ENCODE assay signal across 2 mouse cellular contexts in genomic region chr10:128613820-128614219, GRCm38 (mm10). TPM values are rescaled to one million over a fixed set of nuclear protein-coding genes. Genes with fewer than 3 reads are reported as not detected.
DNase-seq lines count a peak whose midpoint lies in the region; TF ChIP-seq lines count a peak whose summit lies in the region.
"Not testable (repeated sequence)": the region's sequence is repeated elsewhere in the genome, so short reads cannot be mapped to it uniquely, and the experiment has no call there.

No protein-coding gene starts in this region.

- TF ChIP-seq POLR2A in MEL (IDR thresholded peaks at IDR 0.05; ENCODE audit: control insufficient read depth in 1 of 2, insufficient read depth in 1 of 2, low read depth in 1 of 2, low read length in 2 of 2, poor library complexity in 1 of 2); small intestine, adult 2 months (IDR thresholded peaks at IDR 0.05; ENCODE audit: low read depth, low read length): not testable (repeated sequence)

- not testable (repeated sequence) for TF ChIP-seq EP300 in MEL (IDR thresholded peaks at IDR 0.05; ENCODE audit: low read depth in 1 of 2, low read length in 2 of 2)

- WGBS in small intestine, adult 2 months, result 24% methylated on average over 4 of the region's 4 CpGs

- not testable (repeated sequence) for TF ChIP-seq CTCF in MEL (IDR thresholded peaks at IDR 0.05 in 2 of 3, conservative IDR thresholded peaks at IDR 0.05 in 1 of 3; ENCODE audit: control insufficient read depth in 1 of 3, insufficient read depth in 1 of 3, low read depth in 2 of 3, low read length in 3 of 3, poor library complexity in 1 of 3, severe bottlenecking in 1 of 3); small intestine, adult 2 months (IDR thresholded peaks at IDR 0.05; ENCODE audit: extremely low read depth, insufficient read length, insufficient replicate concordance, low read depth, low read length)

- peak; percentile 35 for DNase-seq in MEL (ENCODE audit: low read depth, low spot score)

- TF ChIP-seq RAD21 in MEL (IDR thresholded peaks at IDR 0.05; ENCODE audit: low read depth, low read length), result not testable (repeated sequence)

- not testable (repeated sequence) for H3K9ac ChIP-seq in MEL (ENCODE audit: control insufficient read depth, low read depth, low read length, poor library complexity, severe bottlenecking)

- peaks cover 0 to 14% of the 10 kb centered on the region in 2 experiments; a peak in 2 of 4 replicates for H3K36me3 ChIP-seq in MEL (ENCODE audit: control insufficient read depth in 1 of 2, insufficient read depth in 2 of 2, low read length in 2 of 2)
- H3K36me3 ChIP-seq in small intestine, adult 2 months (ENCODE audit: control insufficient read depth, insufficient read depth, low read length), result not testable (repeated sequence)

- not testable (repeated sequence) for H3K79me2 ChIP-seq in MEL (ENCODE audit: control insufficient read depth, insufficient read depth, low read length, poor library complexity)

- H3K27me3 ChIP-seq in MEL (ENCODE audit: control insufficient read depth in 1 of 2, insufficient read depth in 2 of 2, low read length in 2 of 2); small intestine, adult 2 months (ENCODE audit: control insufficient read depth, insufficient read depth, low read length): not testable (repeated sequence)

- peaks cover 5 to 16% of the 10 kb centered on the region in 2 experiments; a peak in 3 of 4 replicates for H3K4me1 ChIP-seq in MEL (ENCODE audit: control insufficient read depth in 1 of 2, insufficient read depth in 2 of 2, low read length in 2 of 2)
- H3K4me1 ChIP-seq in small intestine, adult 2 months (ENCODE audit: control insufficient read depth, insufficient read depth, insufficient read length, low read length), result not testable (repeated sequence)

- not testable (repeated sequence) for H3K27ac ChIP-seq in MEL (ENCODE audit: control insufficient read depth, low read depth, low read length)
- 0 out of 2 replicates have a peak overlapping the region, but pooled peaks have one; percentile 12 for H3K27ac ChIP-seq in small intestine, adult 2 months (ENCODE audit: insufficient read depth, low read depth, low read length)

- not testable (repeated sequence) for H3K9me3 ChIP-seq in MEL (replicated peaks; ENCODE audit: insufficient read depth, low read length)

- H3K4me3 ChIP-seq in MEL (ENCODE audit: control insufficient read depth in 1 of 2, insufficient read depth in 1 of 2, low read depth in 2 of 2, low read length in 2 of 2), result peak overlapping the region in 1 of 2 experiments; percentile 0; a peak in 2 of 4 replicates
- not testable (repeated sequence) for H3K4me3 ChIP-seq in small intestine, adult 2 months (ENCODE audit: low read depth, low read length)

TF ChIP-seq in MEL, 35 proteins besides CTCF, POLR2A, EP300 and RAD21:
- TF ChIP-seq ETS1 (IDR thresholded peaks at IDR 0.05; ENCODE audit: low read depth, low read length), result 0 out of 2 replicates have a peak, but pooled peaks have one; percentile 14
- TF ChIP-seq JUND (IDR thresholded peaks at IDR 0.05; ENCODE audit: low read depth, low read length), result peak; percentile 92
TF ChIP-seq in MEL: peak in this region for 2; not testable (repeated sequence) for 33.

RNA-seq across cellular contexts. Expression of gene Rps26, which starts 12.7 kb away (rescaled TPM):
- total RNA-seq in MEL (2012; rRNA removed), result 2,338 and 2,523 TPM in 2 replicates
- 1,000 to 10,000 TPM in 1 of 2 experiments, not detected in 1; 2,530 TPM for polyA plus RNA-seq in MEL (2012; ENCODE audit: insufficient read depth in 1 of 2, insufficient read length in 2 of 2, low read depth in 1 of 2, low replicate concordance in 2 of 2, missing spikeins in 1 of 2)
- polyA plus RNA-seq in small intestine, adult 2 months (2012; rRNA removed), result 439 and 930 TPM in 2 replicates

RNA-seq across cellular contexts. Expression of gene Erbb3, which starts 24.4 kb away (rescaled TPM):
- total RNA-seq in MEL (2012; rRNA removed), result 0.39 and 0.42 TPM in 2 replicates
- polyA plus RNA-seq in MEL (2012; ENCODE audit: insufficient read depth in 1 of 2, insufficient read length in 2 of 2, low read depth in 1 of 2, low replicate concordance in 2 of 2, missing spikeins in 1 of 2), result under 1 TPM in 1 of 2 experiments, not detected in 1; 0.29 TPM
- polyA plus RNA-seq in small intestine, adult 2 months (2012; rRNA removed), result 32.3 and 127 TPM in 2 replicates

RNA-seq across cellular contexts. Expression of gene Ikzf4, which starts 32.0 kb away (rescaled TPM):
- not detected in 2 replicates for total RNA-seq in MEL (2012; rRNA removed)
- under 1 TPM in 1 of 2 experiments, not detected in 1; 0.03 TPM for polyA plus RNA-seq in MEL (2012; ENCODE audit: insufficient read depth in 1 of 2, insufficient read length in 2 of 2, low read depth in 1 of 2, low replicate concordance in 2 of 2, missing spikeins in 1 of 2)
- 0.65 and 0.95 TPM in 2 replicates for polyA plus RNA-seq in small intestine, adult 2 months (2012; rRNA removed)

RNA-seq across cellular contexts. Expression of gene Pa2g4, which starts 48.0 kb away (rescaled TPM):
- total RNA-seq in MEL (2012; rRNA removed), result 232 and 235 TPM in 2 replicates
- polyA plus RNA-seq in MEL (2012; ENCODE audit: insufficient read depth in 1 of 2, insufficient read length in 2 of 2, low read depth in 1 of 2, low replicate concordance in 2 of 2, missing spikeins in 1 of 2), result 100 to 1,000 TPM; 298 to 663 TPM
- 3.2 and 6.9 TPM in 2 replicates for polyA plus RNA-seq in small intestine, adult 2 months (2012; rRNA removed)

Comparison
In these comparisons a context has a peak if more than half of its experiments do, and no peak if none do; other contexts are left out.
1. RNA of gene Erbb3, which starts 24.4 kb away (polyA plus RNA-seq): 32.3 to 127 TPM in small intestine, adult 2 months; 0.29 TPM in MEL; every median in the first group is over 10 times any median in the second.